Mouse (Mus musculus): Measurements from ENCODE around the gene Pimreg.

Gene Pimreg

DNA sequence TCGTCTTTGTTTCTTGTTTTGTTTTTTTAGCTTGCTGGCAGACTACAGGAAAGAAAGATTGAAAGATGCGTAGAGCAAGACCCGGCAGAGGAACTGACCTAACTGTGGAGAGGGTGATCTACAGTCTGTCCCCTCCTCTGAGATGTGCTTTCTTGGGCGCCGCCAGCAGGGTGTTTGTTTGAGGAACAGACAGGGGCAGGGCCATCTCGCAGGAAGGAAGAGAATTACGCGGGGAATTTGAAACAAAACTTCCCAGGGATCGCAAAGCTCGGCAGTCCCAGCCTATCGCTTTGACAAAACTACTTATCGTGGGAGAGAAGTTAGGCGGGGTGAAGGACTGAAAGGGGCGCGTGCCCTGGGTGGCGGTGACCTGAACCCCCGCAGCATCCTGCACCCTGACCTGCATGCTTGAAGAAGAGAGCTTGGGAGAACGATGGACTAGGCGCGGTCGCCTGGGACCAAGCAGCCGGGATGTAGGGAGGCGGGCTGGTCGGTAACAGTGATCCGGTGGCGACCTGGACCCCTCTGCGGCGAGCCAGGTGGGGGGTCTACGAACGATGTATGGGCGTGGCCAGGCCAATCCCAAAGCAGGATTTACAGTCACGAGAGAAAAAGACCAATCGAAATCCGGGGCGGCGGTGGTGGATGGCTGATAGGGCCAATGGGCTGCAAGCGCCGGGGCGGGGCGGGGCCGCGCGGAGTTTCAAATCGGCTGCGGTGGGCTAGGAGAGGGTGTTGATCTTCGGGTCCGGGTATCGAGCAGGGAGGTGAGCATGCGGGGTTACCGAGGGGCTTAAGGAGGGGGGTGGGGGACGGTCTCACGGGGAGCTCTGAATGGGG lies at the start of gene Pimreg:
Gene Pimreg, plus strand, starts transcription at position 265 of the 840 bp plus-strand sequence.
- DNase-seq (ENCODE audit: low spot score), result peak; percentile 80

GRCm38 (mm10) chr11:71992438-71992837 lies 49.4 kb upstream of the Pimreg start:
- no peak for DNase-seq (ENCODE audit: low spot score)

DNA sequence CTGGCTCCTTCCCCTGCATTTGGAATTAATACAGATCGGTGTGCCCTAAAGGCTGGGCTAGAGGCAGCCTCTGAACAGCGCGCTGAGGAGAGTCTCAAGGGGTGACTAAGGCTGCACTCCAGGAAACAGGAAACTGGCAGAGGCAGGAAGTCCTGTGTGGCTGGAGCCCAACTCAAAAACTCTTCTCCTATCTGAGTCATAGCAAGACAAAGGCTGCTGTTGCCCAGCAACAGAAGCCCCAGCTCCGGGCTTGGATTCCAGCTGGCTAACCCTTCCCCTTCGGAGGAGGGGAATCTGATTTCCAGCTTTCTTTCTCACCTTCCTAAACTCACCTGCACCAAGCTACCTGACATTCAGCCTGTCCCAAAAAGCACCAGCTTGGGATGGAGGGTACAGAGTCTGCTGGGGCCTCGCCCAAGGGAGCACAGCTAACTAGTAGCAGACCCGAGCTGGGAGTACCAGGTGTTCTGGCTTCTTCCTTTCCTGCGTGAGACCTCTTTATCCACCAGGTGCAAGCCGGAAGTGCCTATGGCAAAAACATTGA lies 45.8 kb upstream of the Pimreg start:
- peak; percentile 53 for DNase-seq (ENCODE audit: low spot score)

DNA sequence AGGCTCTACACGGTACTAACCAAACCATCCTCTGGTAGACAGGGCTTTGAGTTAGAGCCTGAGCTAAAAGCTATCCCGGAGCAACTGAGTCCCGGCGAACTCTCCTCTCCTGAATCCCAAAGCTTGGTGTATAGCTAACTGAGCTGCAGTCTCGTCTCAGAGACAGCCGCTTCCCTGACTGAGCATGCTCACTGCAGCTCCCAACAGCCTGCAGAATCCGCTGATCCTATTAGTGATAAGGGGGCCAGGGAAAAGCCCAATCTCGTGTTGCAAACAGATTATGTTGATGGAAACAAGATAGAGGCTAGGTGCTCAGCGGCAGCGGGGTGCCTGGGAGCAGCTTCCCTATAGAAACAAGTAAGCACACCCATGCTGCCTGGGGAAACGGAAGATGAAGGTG lies 45.0 kb upstream of the Pimreg start:
- peak; percentile 40 for DNase-seq (ENCODE audit: low spot score)

GRCm38 (mm10) chr11:72000194-72000593 lies 41.6 kb upstream of the Pimreg start:
- DNase-seq (ENCODE audit: low spot score), result no peak

- DNase-seq (ENCODE audit: low spot score), result no peak
Measured at GRCm38 (mm10) chr11:72002138-72002853, 39.5 kb upstream of the Pimreg start.

GRCm38 (mm10) chr11:72003171-72003570 lies 38.7 kb upstream of the Pimreg start:
- DNase-seq (ENCODE audit: low spot score), result peak; percentile 26

GRCm38 (mm10) chr11:72005547-72005946 lies 36.3 kb upstream of the Pimreg start:
- no peak for DNase-seq (ENCODE audit: low spot score)

GRCm38 (mm10) chr11:72010367-72010766 lies 31.5 kb upstream of the Pimreg start:
- DNase-seq (ENCODE audit: low spot score), result no peak

DNA sequence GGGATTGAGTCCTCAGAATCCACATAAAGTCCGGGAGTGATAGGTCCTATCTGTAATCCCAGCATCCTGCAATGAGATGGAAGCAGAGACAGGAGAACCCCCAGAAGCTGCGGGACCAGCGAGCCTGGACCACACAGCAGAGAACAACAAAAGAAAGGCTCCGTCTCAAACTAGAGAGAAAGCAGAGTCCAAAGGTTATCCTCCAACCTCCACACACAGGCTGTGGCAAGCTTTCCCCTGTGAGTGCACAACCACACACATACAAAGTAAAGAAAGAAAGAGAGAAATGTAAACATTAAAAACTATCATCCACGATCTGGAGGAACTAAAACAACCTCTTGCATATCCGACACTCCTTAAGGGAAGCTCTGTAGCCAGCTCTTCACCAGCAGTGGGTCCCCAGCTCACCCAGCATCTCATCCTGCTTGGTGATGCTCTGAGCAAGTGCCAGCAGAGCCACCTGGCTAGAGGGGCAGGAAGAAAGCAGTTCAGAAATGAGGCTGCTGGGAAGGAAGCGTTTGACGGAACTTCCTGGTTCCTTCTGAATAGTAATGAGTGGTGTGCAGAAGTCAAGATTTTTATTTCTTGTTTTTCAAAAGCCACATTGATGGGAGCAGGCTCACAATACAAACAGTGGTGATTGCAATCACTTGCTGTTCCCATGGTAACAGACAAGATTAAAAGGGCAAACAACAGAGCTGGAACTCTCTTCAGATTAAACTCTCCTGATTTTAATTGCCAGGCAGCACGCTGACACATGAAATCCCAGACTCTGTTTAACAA lies 30.7 kb upstream of the Pimreg start:
- DNase-seq (ENCODE audit: low spot score), result no peak

- no peak for DNase-seq (ENCODE audit: low spot score)
Measured at GRCm38 (mm10) chr11:72011955-72012354, 29.9 kb upstream of the Pimreg start.

DNA sequence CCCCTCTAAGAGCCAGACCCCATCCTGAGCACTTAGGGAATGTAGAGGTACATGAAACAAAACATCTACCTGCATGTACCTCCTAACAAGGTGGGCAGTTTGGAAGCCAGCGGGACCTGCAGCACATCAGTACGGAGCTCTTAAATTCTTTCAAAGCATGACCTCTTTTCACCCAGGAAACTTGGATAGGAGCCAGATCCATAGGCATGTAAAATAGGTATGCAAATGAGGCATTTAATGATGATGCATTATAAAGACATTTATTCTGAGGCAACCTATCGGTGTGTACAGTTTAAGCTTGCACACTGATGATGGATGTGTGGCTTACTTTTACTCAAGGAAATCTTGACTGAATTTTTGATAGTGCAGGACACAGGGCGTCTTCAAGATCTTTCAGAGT lies 27.2 kb upstream of the Pimreg start:
- no peak for DNase-seq (ENCODE audit: low spot score)

DNA sequence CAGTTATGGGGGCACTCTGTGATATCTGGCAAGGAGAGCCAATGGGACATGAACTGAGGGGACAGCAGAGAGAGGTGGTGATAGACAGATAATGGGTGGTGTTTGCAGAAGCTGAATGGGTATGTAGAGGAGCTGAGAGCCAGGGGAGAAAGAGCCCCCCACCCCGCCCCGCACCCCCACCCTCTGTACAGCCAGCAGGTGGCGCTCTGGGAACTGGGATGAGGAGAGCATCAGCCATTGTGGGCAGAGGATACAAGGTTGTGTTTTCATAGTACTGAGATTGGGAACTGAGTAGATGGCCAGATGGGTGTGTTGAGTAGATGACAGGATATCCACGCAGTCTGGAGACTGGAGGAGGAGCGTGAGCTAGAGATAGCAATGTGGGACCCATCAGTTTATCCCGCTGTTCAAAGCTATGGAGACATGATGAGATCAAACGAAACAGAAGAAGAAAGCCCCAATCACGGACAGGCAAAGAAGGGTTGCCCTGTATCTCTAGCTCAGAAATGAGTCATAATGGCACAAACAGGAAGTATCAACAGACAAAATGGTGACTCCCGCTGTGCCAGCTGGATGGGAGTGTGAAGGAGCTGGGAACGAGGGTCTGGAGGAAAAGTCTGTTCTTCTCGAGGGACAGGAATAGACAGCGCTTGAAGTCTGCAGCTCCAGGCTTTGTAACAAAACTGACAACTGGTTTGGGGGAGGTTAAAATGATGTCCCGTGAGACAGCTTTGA lies 25.1 kb upstream of the Pimreg start:
- DNase-seq (ENCODE audit: low spot score), result no peak

- no peak for DNase-seq (ENCODE audit: low spot score)
Measured at GRCm38 (mm10) chr11:72017253-72017601, 24.6 kb upstream of the Pimreg start.

DNA sequence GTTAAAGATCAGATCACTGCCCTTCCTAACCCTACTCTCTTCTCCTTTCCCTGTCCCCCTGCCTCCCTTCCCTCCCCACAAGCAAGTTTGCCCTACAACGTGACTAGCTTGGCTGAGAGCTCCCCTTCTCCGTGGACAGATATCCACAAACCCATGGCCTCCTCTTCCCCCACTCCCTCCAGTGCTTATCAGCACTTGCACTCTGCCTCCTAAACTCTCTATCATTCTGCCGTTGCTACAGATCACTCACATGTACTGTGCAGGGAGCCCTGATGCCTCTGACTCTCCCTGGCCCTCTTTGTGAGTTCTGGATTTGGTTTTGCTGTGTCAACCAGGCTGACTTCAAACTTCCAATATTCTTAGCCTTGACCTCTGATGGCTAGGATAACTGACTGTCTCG lies 20.8 kb upstream of the Pimreg start:
- DNase-seq (ENCODE audit: low spot score), result no peak

DNA sequence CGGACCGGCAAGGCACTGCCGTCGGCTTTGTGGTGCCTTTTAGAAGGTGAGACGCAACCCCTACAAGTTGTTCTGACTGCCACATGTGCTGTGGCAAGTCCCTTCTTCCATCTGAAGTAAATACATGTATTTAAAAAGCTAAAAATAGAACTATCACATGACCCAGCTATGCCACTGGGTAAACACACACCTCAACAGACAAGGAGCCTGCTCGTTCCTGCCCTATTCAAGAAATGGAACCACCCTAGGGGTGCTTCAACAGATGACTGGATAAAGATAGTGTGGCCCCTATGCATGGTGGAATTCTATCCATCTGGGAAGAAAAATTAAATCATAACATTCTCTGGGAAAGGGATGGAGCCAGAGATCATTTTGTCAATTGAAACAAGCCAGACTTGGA lies 19.0 kb upstream of the Pimreg start:
- DNase-seq (ENCODE audit: low spot score), result no peak

- DNase-seq (ENCODE audit: low spot score), result no peak
Measured at GRCm38 (mm10) chr11:72023581-72023980, 18.3 kb upstream of the Pimreg start.

- DNase-seq (ENCODE audit: low spot score), result peak; percentile 67
Measured at GRCm38 (mm10) chr11:72024193-72024781, 17.5 kb upstream of the Pimreg start.

- DNase-seq (ENCODE audit: low spot score), result no peak
Measured at GRCm38 (mm10) chr11:72025843-72026242, 16.0 kb upstream of the Pimreg start.

- DNase-seq (ENCODE audit: low spot score), result no peak
Measured at GRCm38 (mm10) chr11:72026516-72026915, 15.3 kb upstream of the Pimreg start.

DNA sequence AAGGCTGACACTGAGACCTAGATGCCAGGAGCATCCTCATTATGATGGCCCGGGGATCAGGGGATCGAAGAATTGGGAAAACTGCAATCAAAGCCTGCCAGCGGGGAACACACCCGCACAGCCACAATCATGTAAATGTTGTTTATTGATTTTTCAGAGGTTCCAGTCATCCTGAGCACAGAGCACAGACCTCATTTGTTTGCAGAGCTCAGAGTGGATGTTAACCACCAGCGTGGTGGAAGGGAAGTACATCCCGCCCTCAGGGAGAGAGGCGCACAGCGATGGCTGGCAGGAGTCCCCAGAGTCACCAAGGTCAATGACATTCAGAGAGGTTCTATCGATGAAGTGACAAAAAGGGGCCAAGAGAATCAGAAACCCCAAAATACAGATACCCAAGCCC lies 14.0 kb upstream of the Pimreg start:
- no peak for DNase-seq (ENCODE audit: low spot score)
